Mouse (Mus musculus) urinary bladder, postnatal 25 days (tissue): ENCODE measurements around the gene Ascl5.
A peak's percentile ranks its signal among the peaks of the same experiment; 100 is the strongest.

Experiments
- DNase-seq: peaks from one replicate; pipeline ENCODE4 v3.0.0; 2022; ENCODE audit warnings: low spot score

Gene Ascl5

GRCm38 (mm10) chr1:136051465-136051864, 861 bp downstream of the Ascl5 start:
- peak; percentile 36 for DNase-seq

GRCm38 (mm10) chr1:136052547-136052946, 1.9 kb downstream of the Ascl5 start, which contains the start of gene Cacna1s:
Gene Cacna1s, plus strand, starts transcription at chr1:136052750.
- no peak for DNase-seq

GRCm38 (mm10) chr1:136055771-136056170, 5.2 kb downstream of the Ascl5 start:
- DNase-seq = no peak

GRCm38 (mm10) chr1:136058594-136058993, 8.0 kb downstream of the Ascl5 start:
- DNase-seq = no peak

GRCm38 (mm10) chr1:136061041-136061789, 10.6 kb downstream of the Ascl5 start:
- peak; percentile 58 for DNase-seq

GRCm38 (mm10) chr1:136061790-136062141, 11.2 kb downstream of the Ascl5 start:
- DNase-seq = no peak

- no peak for DNase-seq
Observed at GRCm38 (mm10) chr1:136063991-136064390, 13.4 kb downstream of the Ascl5 start.

- DNase-seq = no peak
Observed at GRCm38 (mm10) chr1:136066621-136067020, 16.0 kb downstream of the Ascl5 start.

- no peak for DNase-seq
Observed at GRCm38 (mm10) chr1:136067579-136067978, 17.0 kb downstream of the Ascl5 start.

- peak; percentile 19 for DNase-seq
Observed at GRCm38 (mm10) chr1:136076086-136076485, 25.5 kb downstream of the Ascl5 start.

- no peak for DNase-seq
Observed at GRCm38 (mm10) chr1:136077656-136078055, 27.1 kb downstream of the Ascl5 start.

GRCm38 (mm10) chr1:136081161-136081560, 30.6 kb downstream of the Ascl5 start:
- DNase-seq = no peak

GRCm38 (mm10) chr1:136085988-136086685, 35.5 kb downstream of the Ascl5 start:
- DNase-seq = no peak

GRCm38 (mm10) chr1:136089368-136090165, 39.0 kb downstream of the Ascl5 start:
- DNase-seq = no peak

GRCm38 (mm10) chr1:136093726-136094125, 43.1 kb downstream of the Ascl5 start:
- DNase-seq = no peak

GRCm38 (mm10) chr1:136094807-136095206, 44.2 kb downstream of the Ascl5 start:
- no peak for DNase-seq
